Mouse (Mus musculus): ENCODE data around the gene Emcn. TPM values are rescaled to one million over a fixed set of nuclear protein-coding genes. Genes with fewer than 3 reads are reported as not detected.

The Emcn gene
- total and polyA plus RNA-seq, 3 experiments: not detected

GRCm38 (mm10) chr3:137312540-137312939 lies 28.3 kb upstream of the Emcn start:
- 0 out of 2 replicates have a peak, but pooled peaks have one; percentile 20 for TF ChIP-seq KAT2A (IDR thresholded peaks at IDR 0.05; ENCODE audit: insufficient replicate concordance, low read length)
- TF ChIP-seq BHLHE40 (IDR thresholded peaks at IDR 0.05; ENCODE audit: low read depth, low read length): peak; percentile 78
- peak; percentile 65 for TF ChIP-seq USF2 (conservative IDR thresholded peaks at IDR 0.05; ENCODE audit: low read depth, low read length)
- peak; percentile 76 for TF ChIP-seq USF1 (IDR thresholded peaks at IDR 0.05; ENCODE audit: low read depth, low read length)
- 0 out of 2 replicates have a peak, but pooled peaks have one; percentile 20 for TF ChIP-seq MAX (IDR thresholded peaks at IDR 0.05; ENCODE audit: low read length)
- TF ChIP-seq JUND (conservative IDR thresholded peaks at IDR 0.05; ENCODE audit: low read depth, low read length): no peak
- TF ChIP-seq RCOR1 (conservative IDR thresholded peaks at IDR 0.05; ENCODE audit: low read depth, low read length): no peak
- in situ Hi-C loops (cut with MboI; ENCODE audit: low pct_ligation_motif_present, low pct_unique_long_range_greater_than_20kb, low sequenced_read_pairs) (no loop called here), dilution Hi-C loops (cut with MboI; ENCODE audit: extremely low pct_ligation_motif_present, extremely low pct_unique_long_range_greater_than_20kb, low sequenced_read_pairs) (no loop called here)
- Histone ChIP-seq H3K4me3 (replicated peaks in 1 of 3; ENCODE audit: low read depth in 2 of 3, low read length in 2 of 3, poor library complexity in 1 of 3) (no peak overlapping the region), H3K36me3 (replicated peaks in 1 of 2; ENCODE audit: control insufficient read depth in 1 of 2, insufficient read depth in 1 of 2, low read length in 1 of 2) (no peaks in the 10 kb centered on the region), H3K4me2 (ENCODE audit: insufficient read depth, low read depth, poor library complexity, severe bottlenecking) (0 out of 2 replicates have a peak overlapping the region, but pooled peaks have one; percentile 39), H3K27ac (ENCODE audit: insufficient read depth, low read depth) (no peak overlapping the region), H3K79me2 (replicated peaks; ENCODE audit: control insufficient read depth, extremely low read depth, insufficient read depth, poor library complexity, severe bottlenecking) (no peaks in the 10 kb centered on the region), H3K9me3 (replicated peaks; ENCODE audit: low read length) (no peaks in the 10 kb centered on the region), H3K27me3 (replicated peaks) (no peaks in the 10 kb centered on the region), H3K4me1 (ENCODE audit: control insufficient read depth in 1 of 2, insufficient read depth in 2 of 2) (peaks cover 2 to 7% of the 10 kb centered on the region in 2 experiments; a peak in 2 of 4 replicates), H3K9ac (ENCODE audit: insufficient read depth, low read depth) (no peak overlapping the region)
- peak; percentile 12 for DNase-seq (ENCODE audit: extremely low read depth)

- no peak for DNase-seq (ENCODE audit: extremely low read depth)
- Histone ChIP-seq H3K4me2 (ENCODE audit: insufficient read depth, low read depth, poor library complexity, severe bottlenecking) (no peak overlapping the region), H3K9ac (ENCODE audit: insufficient read depth, low read depth) (no peak overlapping the region), H3K9me3 (replicated peaks; ENCODE audit: low read length) (no peaks in the 10 kb centered on the region), H3K79me2 (replicated peaks; ENCODE audit: control insufficient read depth, extremely low read depth, insufficient read depth, poor library complexity, severe bottlenecking) (no peaks in the 10 kb centered on the region), H3K27me3 (replicated peaks) (no peaks in the 10 kb centered on the region), H3K27ac (ENCODE audit: insufficient read depth, low read depth) (no peak overlapping the region), H3K4me1 (ENCODE audit: control insufficient read depth in 1 of 2, insufficient read depth in 2 of 2) (peaks cover 2 to 7% of the 10 kb centered on the region in 2 experiments; a peak in 2 of 4 replicates), H3K36me3 (replicated peaks in 1 of 2; ENCODE audit: control insufficient read depth in 1 of 2, insufficient read depth in 1 of 2, low read length in 1 of 2) (no peaks in the 10 kb centered on the region), H3K4me3 (replicated peaks in 1 of 3; ENCODE audit: low read depth in 2 of 3, low read length in 2 of 3, poor library complexity in 1 of 3) (no peak overlapping the region)
- in situ Hi-C loops (cut with MboI; ENCODE audit: low pct_ligation_motif_present, low pct_unique_long_range_greater_than_20kb, low sequenced_read_pairs): no loop called here
- TF ChIP-seq MAX (IDR thresholded peaks at IDR 0.05; ENCODE audit: low read length) (no peak), POLR2AphosphoS2 (IDR thresholded peaks at IDR 0.05; ENCODE audit: low read depth, low read length) (no peak)
- dilution Hi-C loops (cut with MboI; ENCODE audit: extremely low pct_ligation_motif_present, extremely low pct_unique_long_range_greater_than_20kb, low sequenced_read_pairs): no loop called here
These were observed 27.0 kb upstream of the Emcn start for GRCm38 (mm10) chr3:137313775-137314362.

GRCm38 (mm10) chr3:137318371-137318770 lies 22.5 kb upstream of the Emcn start:
- in situ Hi-C loops (cut with MboI; ENCODE audit: low pct_ligation_motif_present, low pct_unique_long_range_greater_than_20kb, low sequenced_read_pairs) (no loop called here), dilution Hi-C loops (cut with MboI; ENCODE audit: extremely low pct_ligation_motif_present, extremely low pct_unique_long_range_greater_than_20kb, low sequenced_read_pairs) (no loop called here)
- Histone ChIP-seq H3K79me2 (replicated peaks; ENCODE audit: control insufficient read depth, extremely low read depth, insufficient read depth, poor library complexity, severe bottlenecking) (no peaks in the 10 kb centered on the region), H3K9ac (ENCODE audit: insufficient read depth, low read depth) (no peak overlapping the region), H3K9me3 (replicated peaks; ENCODE audit: low read length) (no peaks in the 10 kb centered on the region), H3K4me2 (ENCODE audit: insufficient read depth, low read depth, poor library complexity, severe bottlenecking) (no peak overlapping the region), H3K27me3 (replicated peaks) (no peaks in the 10 kb centered on the region), H3K4me1 (ENCODE audit: control insufficient read depth in 1 of 2, insufficient read depth in 2 of 2) (peaks cover 0 to 5% of the 10 kb centered on the region in 2 experiments; a peak in 2 of 4 replicates), H3K27ac (ENCODE audit: insufficient read depth, low read depth) (no peak overlapping the region), H3K36me3 (replicated peaks in 1 of 2; ENCODE audit: control insufficient read depth in 1 of 2, insufficient read depth in 1 of 2, low read length in 1 of 2) (no peaks in the 10 kb centered on the region), H3K4me3 (replicated peaks in 1 of 3; ENCODE audit: low read depth in 2 of 3, low read length in 2 of 3, poor library complexity in 1 of 3) (no peak overlapping the region)
- DNase-seq (ENCODE audit: extremely low read depth): no peak
- TF ChIP-seq HCFC1 (IDR thresholded peaks at IDR 0.05; ENCODE audit: low read depth, low read length) (no peak), RAD21 (IDR thresholded peaks at IDR 0.05; ENCODE audit: low read depth, low read length) (no peak), POLR2A (IDR thresholded peaks at IDR 0.05; ENCODE audit: low read depth, low read length) (no peak), JUND (conservative IDR thresholded peaks at IDR 0.05; ENCODE audit: low read depth, low read length) (no peak), MEF2A (IDR thresholded peaks at IDR 0.05; ENCODE audit: borderline replicate concordance, low read depth, low read length) (no peak)
